Mouse (Mus musculus): ENCODE data around the gene Arih1.

Gene Arih1

GRCm38 (mm10) chr9:59486549-59487065, at the start of gene Arih1:
Gene Arih1 (minus strand): TSS chr9:59486618.
- Histone ChIP-seq H3K27me3 (ENCODE audit: control insufficient read depth, insufficient read depth, low read length, poor library complexity, severe bottlenecking) (no peaks in the 10 kb centered on the region), H3K36me3 (ENCODE audit: control insufficient read depth, insufficient read depth, low read length, poor library complexity, severe bottlenecking) (no peaks in the 10 kb centered on the region)
- DNase-seq (ENCODE audit: low read depth, low spot score): peak; percentile 99

- H3K36me3 ChIP-seq (ENCODE audit: control insufficient read depth, insufficient read depth, low read length, poor library complexity, severe bottlenecking): no peaks in the 10 kb centered on the region
- no peak for DNase-seq (ENCODE audit: low read depth, low spot score)
- no peaks in the 10 kb centered on the region for H3K27me3 ChIP-seq (ENCODE audit: control insufficient read depth, insufficient read depth, low read length, poor library complexity, severe bottlenecking)
Measured at GRCm38 (mm10) chr9:59533889-59534288, 47.5 kb upstream of the Arih1 start.

GRCm38 (mm10) chr9:59533422-59533821, 47.0 kb upstream of the Arih1 start:
- H3K27me3 ChIP-seq (ENCODE audit: control insufficient read depth, insufficient read depth, low read length, poor library complexity, severe bottlenecking): no peaks in the 10 kb centered on the region
- DNase-seq (ENCODE audit: low read depth, low spot score): no peak
- H3K36me3 ChIP-seq (ENCODE audit: control insufficient read depth, insufficient read depth, low read length, poor library complexity, severe bottlenecking): no peaks in the 10 kb centered on the region

- H3K36me3 ChIP-seq (ENCODE audit: control insufficient read depth, insufficient read depth, low read length, poor library complexity, severe bottlenecking): no peaks in the 10 kb centered on the region
- H3K27me3 ChIP-seq (ENCODE audit: control insufficient read depth, insufficient read depth, low read length, poor library complexity, severe bottlenecking): no peaks in the 10 kb centered on the region
- no peak for DNase-seq (ENCODE audit: low read depth, low spot score)
Measured at GRCm38 (mm10) chr9:59531645-59532044, 45.2 kb upstream of the Arih1 start.

GRCm38 (mm10) chr9:59528274-59528673, 41.9 kb upstream of the Arih1 start:
- Histone ChIP-seq H3K36me3 (ENCODE audit: control insufficient read depth, insufficient read depth, low read length, poor library complexity, severe bottlenecking) (no peaks in the 10 kb centered on the region), H3K27me3 (ENCODE audit: control insufficient read depth, insufficient read depth, low read length, poor library complexity, severe bottlenecking) (no peaks in the 10 kb centered on the region)
- DNase-seq (ENCODE audit: low read depth, low spot score): no peak

GRCm38 (mm10) chr9:59527580-59527979, 41.2 kb upstream of the Arih1 start:
- no peak for DNase-seq (ENCODE audit: low read depth, low spot score)
- Histone ChIP-seq H3K36me3 (ENCODE audit: control insufficient read depth, insufficient read depth, low read length, poor library complexity, severe bottlenecking) (no peaks in the 10 kb centered on the region), H3K27me3 (ENCODE audit: control insufficient read depth, insufficient read depth, low read length, poor library complexity, severe bottlenecking) (no peaks in the 10 kb centered on the region)

GRCm38 (mm10) chr9:59526727-59527126, 40.3 kb upstream of the Arih1 start:
- DNase-seq (ENCODE audit: low read depth, low spot score): no peak

GRCm38 (mm10) chr9:59522906-59523305, 36.5 kb upstream of the Arih1 start:
- DNase-seq (ENCODE audit: low read depth, low spot score): no peak
- no peaks in the 10 kb centered on the region for H3K36me3 ChIP-seq (ENCODE audit: control insufficient read depth, insufficient read depth, low read length, poor library complexity, severe bottlenecking)
- no peaks in the 10 kb centered on the region for H3K27me3 ChIP-seq (ENCODE audit: control insufficient read depth, insufficient read depth, low read length, poor library complexity, severe bottlenecking)

More at GRCm38 (mm10) chr9:59526727-59527126, 40.3 kb upstream of the Arih1 start:
- no peaks in the 10 kb centered on the region for H3K27me3 ChIP-seq (ENCODE audit: control insufficient read depth, insufficient read depth, low read length, poor library complexity, severe bottlenecking)
- no peaks in the 10 kb centered on the region for H3K36me3 ChIP-seq (ENCODE audit: control insufficient read depth, insufficient read depth, low read length, poor library complexity, severe bottlenecking)

GRCm38 (mm10) chr9:59519396-59519795, 33.0 kb upstream of the Arih1 start:
- H3K27me3 ChIP-seq (ENCODE audit: control insufficient read depth, insufficient read depth, low read length, poor library complexity, severe bottlenecking): no peaks in the 10 kb centered on the region
- DNase-seq (ENCODE audit: low read depth, low spot score): no peak
- no peaks in the 10 kb centered on the region for H3K36me3 ChIP-seq (ENCODE audit: control insufficient read depth, insufficient read depth, low read length, poor library complexity, severe bottlenecking)

- no peaks in the 10 kb centered on the region for H3K36me3 ChIP-seq (ENCODE audit: control insufficient read depth, insufficient read depth, low read length, poor library complexity, severe bottlenecking)
- DNase-seq (ENCODE audit: low read depth, low spot score): no peak
- no peaks in the 10 kb centered on the region for H3K27me3 ChIP-seq (ENCODE audit: control insufficient read depth, insufficient read depth, low read length, poor library complexity, severe bottlenecking)
Measured at GRCm38 (mm10) chr9:59518976-59519375, 32.6 kb upstream of the Arih1 start.

GRCm38 (mm10) chr9:59517127-59517526, 30.7 kb upstream of the Arih1 start:
- H3K36me3 ChIP-seq (ENCODE audit: control insufficient read depth, insufficient read depth, low read length, poor library complexity, severe bottlenecking): no peaks in the 10 kb centered on the region
- DNase-seq (ENCODE audit: low read depth, low spot score): peak; percentile 14
- H3K27me3 ChIP-seq (ENCODE audit: control insufficient read depth, insufficient read depth, low read length, poor library complexity, severe bottlenecking): no peaks in the 10 kb centered on the region

GRCm38 (mm10) chr9:59515069-59515468, 28.7 kb upstream of the Arih1 start:
- no peaks in the 10 kb centered on the region for H3K36me3 ChIP-seq (ENCODE audit: control insufficient read depth, insufficient read depth, low read length, poor library complexity, severe bottlenecking)
- no peaks in the 10 kb centered on the region for H3K27me3 ChIP-seq (ENCODE audit: control insufficient read depth, insufficient read depth, low read length, poor library complexity, severe bottlenecking)
- no peak for DNase-seq (ENCODE audit: low read depth, low spot score)

GRCm38 (mm10) chr9:59512381-59512780, 26.0 kb upstream of the Arih1 start:
- Histone ChIP-seq H3K36me3 (ENCODE audit: control insufficient read depth, insufficient read depth, low read length, poor library complexity, severe bottlenecking) (no peaks in the 10 kb centered on the region), H3K27me3 (ENCODE audit: control insufficient read depth, insufficient read depth, low read length, poor library complexity, severe bottlenecking) (no peaks in the 10 kb centered on the region)
- DNase-seq (ENCODE audit: low read depth, low spot score): no peak

GRCm38 (mm10) chr9:59508146-59508545, 21.7 kb upstream of the Arih1 start:
- no peaks in the 10 kb centered on the region for H3K27me3 ChIP-seq (ENCODE audit: control insufficient read depth, insufficient read depth, low read length, poor library complexity, severe bottlenecking)
- DNase-seq (ENCODE audit: low read depth, low spot score): no peak
- H3K36me3 ChIP-seq (ENCODE audit: control insufficient read depth, insufficient read depth, low read length, poor library complexity, severe bottlenecking): no peaks in the 10 kb centered on the region

GRCm38 (mm10) chr9:59487331-59487730, 913 bp upstream of the Arih1 start:
- DNase-seq (ENCODE audit: low read depth, low spot score): no peak
- no peaks in the 10 kb centered on the region for H3K36me3 ChIP-seq (ENCODE audit: control insufficient read depth, insufficient read depth, low read length, poor library complexity, severe bottlenecking)
- H3K27me3 ChIP-seq (ENCODE audit: control insufficient read depth, insufficient read depth, low read length, poor library complexity, severe bottlenecking): no peaks in the 10 kb centered on the region

GRCm38 (mm10) chr9:59486076-59486518, 321 bp downstream of the Arih1 start:
- Histone ChIP-seq H3K27me3 (ENCODE audit: control insufficient read depth, insufficient read depth, low read length, poor library complexity, severe bottlenecking) (no peaks in the 10 kb centered on the region), H3K36me3 (ENCODE audit: control insufficient read depth, insufficient read depth, low read length, poor library complexity, severe bottlenecking) (no peaks in the 10 kb centered on the region)
- DNase-seq (ENCODE audit: low read depth, low spot score): no peak

All from splenic B cell, adult 2 months (primary cell).